Mouse (Mus musculus): ENCODE data around the gene Cfap77. TPM values are rescaled to one million over a fixed set of nuclear protein-coding genes. Genes with fewer than 3 reads are reported as not detected.

The Cfap77 gene
- polyA plus RNA-seq, 1 experiment, result 0.16 TPM

- H3K4me3 ChIP-seq (ENCODE audit: low read depth, low read length), result no peak overlapping the region
- TF ChIP-seq CTCF (IDR thresholded peaks at IDR 0.05; ENCODE audit: extremely low read depth, insufficient read length, insufficient replicate concordance, low read depth, low read length) (no peak), POLR2A (IDR thresholded peaks at IDR 0.05; ENCODE audit: low read depth, low read length) (no peak)
- WGBS, result 56% methylated on average over 5 of the region's 5 CpGs
- H3K36me3 ChIP-seq (ENCODE audit: control insufficient read depth, insufficient read depth, low read length), result no peaks in the 10 kb centered on the region
- H3K4me1 ChIP-seq (ENCODE audit: control insufficient read depth, insufficient read depth, insufficient read length, low read length), result peaks cover 4% of the 10 kb centered on the region
- H3K27me3 ChIP-seq (ENCODE audit: control insufficient read depth, insufficient read depth, low read length), result no peaks in the 10 kb centered on the region
- H3K27ac ChIP-seq (ENCODE audit: insufficient read depth, low read depth, low read length), result no peak overlapping the region
Measured at GRCm38 (mm10) chr2:29051932-29052331, 2.9 kb downstream of the Cfap77 start.

GRCm38 (mm10) chr2:29046151-29046550 lies 8.7 kb downstream of the Cfap77 start:
- no peaks in the 10 kb centered on the region for H3K36me3 ChIP-seq (ENCODE audit: control insufficient read depth, insufficient read depth, low read length)
- H3K27me3 ChIP-seq (ENCODE audit: control insufficient read depth, insufficient read depth, low read length), result 0 out of 2 replicates have a peak, but pooled peaks cover 2% of the 10 kb centered on the region
- no peaks in the 10 kb centered on the region for H3K4me1 ChIP-seq (ENCODE audit: control insufficient read depth, insufficient read depth, insufficient read length, low read length)
- TF ChIP-seq POLR2A (IDR thresholded peaks at IDR 0.05; ENCODE audit: low read depth, low read length) (no peak), CTCF (IDR thresholded peaks at IDR 0.05; ENCODE audit: extremely low read depth, insufficient read length, insufficient replicate concordance, low read depth, low read length) (no peak)
- no peak overlapping the region for H3K4me3 ChIP-seq (ENCODE audit: low read depth, low read length)
- 60% methylated on average over 16 of the region's 16 CpGs for WGBS
- no peak overlapping the region for H3K27ac ChIP-seq (ENCODE audit: insufficient read depth, low read depth, low read length)

- Histone ChIP-seq H3K4me1 (ENCODE audit: control insufficient read depth, insufficient read depth, insufficient read length, low read length) (no peaks in the 10 kb centered on the region), H3K27me3 (ENCODE audit: control insufficient read depth, insufficient read depth, low read length) (peaks cover 3% of the 10 kb centered on the region; the same call in 1 of the 2 replicates), H3K36me3 (ENCODE audit: control insufficient read depth, insufficient read depth, low read length) (no peaks in the 10 kb centered on the region), H3K4me3 (ENCODE audit: low read depth, low read length) (no peak overlapping the region), H3K27ac (ENCODE audit: insufficient read depth, low read depth, low read length) (no peak overlapping the region)
- 89% methylated on average over 5 of the region's 5 CpGs for WGBS
- TF ChIP-seq CTCF (IDR thresholded peaks at IDR 0.05; ENCODE audit: extremely low read depth, insufficient read length, insufficient replicate concordance, low read depth, low read length) (no peak), POLR2A (IDR thresholded peaks at IDR 0.05; ENCODE audit: low read depth, low read length) (no peak)
Measured at GRCm38 (mm10) chr2:29042124-29042523, 12.7 kb downstream of the Cfap77 start.

GRCm38 (mm10) chr2:29041477-29041768 lies 13.4 kb downstream of the Cfap77 start:
- Histone ChIP-seq H3K4me1 (ENCODE audit: control insufficient read depth, insufficient read depth, insufficient read length, low read length) (no peaks in the 10 kb centered on the region), H3K27ac (ENCODE audit: insufficient read depth, low read depth, low read length) (no peak overlapping the region), H3K4me3 (ENCODE audit: low read depth, low read length) (no peak overlapping the region), H3K36me3 (ENCODE audit: control insufficient read depth, insufficient read depth, low read length) (no peaks in the 10 kb centered on the region), H3K27me3 (ENCODE audit: control insufficient read depth, insufficient read depth, low read length) (peaks cover 3% of the 10 kb centered on the region; the same call in 1 of the 2 replicates)
- 51% methylated on average over 8 of the region's 8 CpGs for WGBS
- TF ChIP-seq CTCF (IDR thresholded peaks at IDR 0.05; ENCODE audit: extremely low read depth, insufficient read length, insufficient replicate concordance, low read depth, low read length), result no peak
- TF ChIP-seq POLR2A (IDR thresholded peaks at IDR 0.05; ENCODE audit: low read depth, low read length), result no peak

GRCm38 (mm10) chr2:29040594-29041476 lies 14.0 kb downstream of the Cfap77 start:
- no peaks in the 10 kb centered on the region for H3K4me1 ChIP-seq (ENCODE audit: control insufficient read depth, insufficient read depth, insufficient read length, low read length)
- H3K27me3 ChIP-seq (ENCODE audit: control insufficient read depth, insufficient read depth, low read length), result peaks cover 3% of the 10 kb centered on the region; the same call in 1 of the 2 replicates
- 48% methylated on average over 18 of the region's 18 CpGs for WGBS
- H3K36me3 ChIP-seq (ENCODE audit: control insufficient read depth, insufficient read depth, low read length), result no peaks in the 10 kb centered on the region
- H3K4me3 ChIP-seq (ENCODE audit: low read depth, low read length), result no peak overlapping the region
- H3K27ac ChIP-seq (ENCODE audit: insufficient read depth, low read depth, low read length), result no peak overlapping the region
- TF ChIP-seq POLR2A (IDR thresholded peaks at IDR 0.05; ENCODE audit: low read depth, low read length) (no peak), CTCF (IDR thresholded peaks at IDR 0.05; ENCODE audit: extremely low read depth, insufficient read length, insufficient replicate concordance, low read depth, low read length) (no peak)

GRCm38 (mm10) chr2:29039741-29040140 lies 15.1 kb downstream of the Cfap77 start:
- Histone ChIP-seq H3K36me3 (ENCODE audit: control insufficient read depth, insufficient read depth, low read length) (no peaks in the 10 kb centered on the region), H3K4me3 (ENCODE audit: low read depth, low read length) (no peak overlapping the region), H3K27me3 (ENCODE audit: control insufficient read depth, insufficient read depth, low read length) (peaks cover 3% of the 10 kb centered on the region; the same call in 1 of the 2 replicates), H3K4me1 (ENCODE audit: control insufficient read depth, insufficient read depth, insufficient read length, low read length) (no peaks in the 10 kb centered on the region), H3K27ac (ENCODE audit: insufficient read depth, low read depth, low read length) (no peak overlapping the region)
- WGBS, result 40% methylated on average over 5 of the region's 5 CpGs
- TF ChIP-seq CTCF (IDR thresholded peaks at IDR 0.05; ENCODE audit: extremely low read depth, insufficient read length, insufficient replicate concordance, low read depth, low read length) (no peak), POLR2A (IDR thresholded peaks at IDR 0.05; ENCODE audit: low read depth, low read length) (no peak)

GRCm38 (mm10) chr2:29035698-29036097 lies 19.2 kb downstream of the Cfap77 start:
- H3K27me3 ChIP-seq (ENCODE audit: control insufficient read depth, insufficient read depth, low read length), result no peaks in the 10 kb centered on the region; the same call in 1 of the 2 replicates
- 47% methylated on average over 8 of the region's 8 CpGs for whole genome bisulfite sequencing
- H3K4me3 ChIP-seq (ENCODE audit: low read depth, low read length), result no peak overlapping the region
- no peaks in the 10 kb centered on the region for H3K4me1 ChIP-seq (ENCODE audit: control insufficient read depth, insufficient read depth, insufficient read length, low read length)
- no peak overlapping the region for H3K27ac ChIP-seq (ENCODE audit: insufficient read depth, low read depth, low read length)
- TF ChIP-seq CTCF (IDR thresholded peaks at IDR 0.05; ENCODE audit: extremely low read depth, insufficient read length, insufficient replicate concordance, low read depth, low read length) (no peak), POLR2A (IDR thresholded peaks at IDR 0.05; ENCODE audit: low read depth, low read length) (no peak)
- H3K36me3 ChIP-seq (ENCODE audit: control insufficient read depth, insufficient read depth, low read length), result no peaks in the 10 kb centered on the region

Data from small intestine, adult 2 months (tissue).